Mouse (Mus musculus) forebrain, embryonic 14.5 days (tissue): ENCODE measurements at regions not wholly inside any gene's neighbourhood (a gene's known extent, or its start where the extent isn't known, plus 50 kb on each side); places are given as distances from the start of the nearest gene placed in this dataset.

Source experiments
- ATAC-seq: fragments of 200-750 bp; cut with Nextera tagmentation; 2 replicates; pipeline ENCODE4 v1.8.0; 2017; ENCODE audit warnings: mild to moderate bottlenecking, moderate library complexity
- DNase-seq: peaks from one replicate; pipeline ENCODE4 v3.0.0-alpha.2; 2015; ENCODE audit warnings: low spot score
- H3K27ac ChIP-seq: fragments of 300-500 bp; sonication (generic); 2 replicates; pipeline ENCODE4 v1.5.1; 2014; ENCODE audit warnings: low read depth, mild to moderate bottlenecking, control low read depth, low read length, moderate library complexity
- H3K27me3 ChIP-seq: fragments of 300-500 bp; sonication (generic); replicated peaks from 2 replicates; pipeline ENCODE4 v1.6.1; 2014; ENCODE audit warnings: low read length, control low read depth, mixed read lengths; ENCODE audit not compliant: control insufficient read depth, insufficient read depth
- H3K36me3 ChIP-seq: fragments of 300-500 bp; sonication (generic); 2 replicates; pipeline ENCODE4 v1.6.1; 2014; ENCODE audit warnings: low read length, control low read depth; ENCODE audit not compliant: control insufficient read depth, insufficient read depth
- H3K4me1 ChIP-seq: fragments of 300-500 bp; sonication (generic); 2 replicates; pipeline ENCODE4 v1.6.1; 2014; ENCODE audit warnings: antibody characterized with exemption, low read length, control low read depth; ENCODE audit not compliant: control insufficient read depth, insufficient read depth
- H3K4me2 ChIP-seq: fragments of 300-500 bp; sonication (generic); 2 replicates; pipeline ENCODE4 v1.6.1; 2014; ENCODE audit warnings: mild to moderate bottlenecking, control low read depth, low read length
- H3K4me3 ChIP-seq: fragments of 300-500 bp; sonication (generic); 2 replicates; pipeline ENCODE4 v1.5.1; 2014; ENCODE audit warnings: low read depth, low read length, control low read depth
- H3K9ac ChIP-seq: fragments of 300-500 bp; sonication (generic); 2 replicates; pipeline ENCODE4 v1.6.1; 2014; ENCODE audit warnings: mild to moderate bottlenecking, low read length, control low read depth, moderate library complexity
- H3K9me3 ChIP-seq: fragments of 300-500 bp; sonication (generic); replicated peaks from 2 replicates; pipeline ENCODE4 v1.6.1; 2016; ENCODE audit warnings: low read length, control low read depth, mixed read lengths; ENCODE audit not compliant: control insufficient read depth
- WGBS: fragments of 180-500 bp; shearing (Covaris S2); extraction: QIAGEN DNeasy Blood & Tissue Kit; methylation state at CpG from one replicate; pipeline ENCODE4 v1.1.7; 2014; 5-methylcytosine and 5-hydroxymethylcytosine counted together

GRCm38 (mm10) chr13:5306688-5307087, 554.6 kb upstream of the Klf6 start:
- Histone ChIP-seq H3K4me2 (no peak overlapping the region), H3K27ac (no peak overlapping the region), H3K9ac (no peak overlapping the region), H3K27me3 (no peaks in the 10 kb centered on the region), H3K9me3 (no peaks in the 10 kb centered on the region), H3K4me1 (no peaks in the 10 kb centered on the region), H3K4me3 (no peak overlapping the region), H3K36me3 (no peaks in the 10 kb centered on the region)
- DNase-seq (no peak), ATAC-seq (no peak)
- 87% methylated on average over 4 of the region's 4 CpGs for WGBS

GRCm38 (mm10) chr13:5313297-5313696, 548.0 kb upstream of the Klf6 start:
- H3K27me3 ChIP-seq, result no peaks in the 10 kb centered on the region
- H3K4me1 ChIP-seq, result no peaks in the 10 kb centered on the region
- no peak for DNase-seq
- no peak overlapping the region for H3K9ac ChIP-seq
- no peak for ATAC-seq
- 43% methylated on average over 2 of the region's 2 CpGs for WGBS
- no peak overlapping the region for H3K4me3 ChIP-seq
- H3K27ac ChIP-seq, result no peak overlapping the region
- H3K4me2 ChIP-seq, result no peak overlapping the region
- no peaks in the 10 kb centered on the region for H3K36me3 ChIP-seq
- H3K9me3 ChIP-seq, result no peaks in the 10 kb centered on the region

GRCm38 (mm10) chr13:5315011-5315410, 546.3 kb upstream of the Klf6 start:
- H3K4me2 ChIP-seq, result no peak overlapping the region
- no peaks in the 10 kb centered on the region for H3K4me1 ChIP-seq
- ATAC-seq (no peak), DNase-seq (no peak)
- H3K27ac ChIP-seq, result no peak overlapping the region
- no peaks in the 10 kb centered on the region for H3K27me3 ChIP-seq
- WGBS, result 52% methylated on average over 1 of the region's 1 CpGs
- no peaks in the 10 kb centered on the region for H3K36me3 ChIP-seq
- no peak overlapping the region for H3K9ac ChIP-seq
- no peak overlapping the region for H3K4me3 ChIP-seq
- H3K9me3 ChIP-seq, result no peaks in the 10 kb centered on the region

- Histone ChIP-seq H3K4me1 (no peaks in the 10 kb centered on the region), H3K9ac (no peak overlapping the region), H3K36me3 (no peaks in the 10 kb centered on the region), H3K4me2 (no peak overlapping the region), H3K27me3 (no peaks in the 10 kb centered on the region), H3K27ac (no peak overlapping the region), H3K4me3 (no peak overlapping the region), H3K9me3 (no peaks in the 10 kb centered on the region)
- no peak for DNase-seq
- no peak for ATAC-seq
- 74% methylated on average over 5 of the region's 5 CpGs for WGBS
Measured at GRCm38 (mm10) chr13:5317941-5318856, 543.1 kb upstream of the Klf6 start.

GRCm38 (mm10) chr13:5345712-5346111, 515.6 kb upstream of the Klf6 start:
- no peak overlapping the region for H3K27ac ChIP-seq
- no peaks in the 10 kb centered on the region for H3K4me1 ChIP-seq
- no peak overlapping the region for H3K4me2 ChIP-seq
- H3K36me3 ChIP-seq, result no peaks in the 10 kb centered on the region
- no peak for DNase-seq
- H3K27me3 ChIP-seq, result no peaks in the 10 kb centered on the region
- no peaks in the 10 kb centered on the region for H3K9me3 ChIP-seq
- ATAC-seq, result no peak
- no peak overlapping the region for H3K4me3 ChIP-seq
- H3K9ac ChIP-seq, result no peak overlapping the region
- 84% methylated on average over 4 of the region's 4 CpGs for WGBS

GRCm38 (mm10) chr13:5347503-5348469, 513.5 kb upstream of the Klf6 start:
- Histone ChIP-seq H3K4me2 (no peak overlapping the region), H3K9ac (no peak overlapping the region), H3K4me1 (no peaks in the 10 kb centered on the region), H3K4me3 (no peak overlapping the region), H3K27ac (no peak overlapping the region), H3K9me3 (no peaks in the 10 kb centered on the region), H3K36me3 (no peaks in the 10 kb centered on the region), H3K27me3 (no peaks in the 10 kb centered on the region)
- WGBS, result 81% methylated on average over 6 of the region's 6 CpGs
- no peak for DNase-seq
- ATAC-seq, result no peak

GRCm38 (mm10) chr13:5367058-5367797, 494.1 kb upstream of the Klf6 start:
- WGBS, result 87% methylated on average over 7 of the region's 7 CpGs
- ATAC-seq, result no peak
- H3K36me3 ChIP-seq, result no peaks in the 10 kb centered on the region

GRCm38 (mm10) chr13:5370007-5370406, 491.3 kb upstream of the Klf6 start:
- no peak for DNase-seq
- 89% methylated on average over 8 of the region's 8 CpGs for WGBS

More at GRCm38 (mm10) chr13:5367058-5367797, 494.1 kb upstream of the Klf6 start:
- H3K27me3 ChIP-seq, result no peaks in the 10 kb centered on the region
- no peak overlapping the region for H3K4me2 ChIP-seq
- H3K27ac ChIP-seq, result no peak overlapping the region
- DNase-seq, result no peak
- no peak overlapping the region for H3K4me3 ChIP-seq
- H3K9ac ChIP-seq, result no peak overlapping the region
- no peaks in the 10 kb centered on the region for H3K9me3 ChIP-seq
- no peaks in the 10 kb centered on the region for H3K4me1 ChIP-seq

More at GRCm38 (mm10) chr13:5370007-5370406, 491.3 kb upstream of the Klf6 start:
- Histone ChIP-seq H3K4me2 (no peak overlapping the region), H3K9me3 (no peaks in the 10 kb centered on the region), H3K27ac (no peak overlapping the region), H3K27me3 (no peaks in the 10 kb centered on the region), H3K4me1 (no peaks in the 10 kb centered on the region), H3K36me3 (no peaks in the 10 kb centered on the region), H3K9ac (no peak overlapping the region), H3K4me3 (no peak overlapping the region)
- ATAC-seq, result no peak
